Mouse (Mus musculus): ENCODE measurements around the gene Epo.

GRCm38 (mm10) chr5:137487616-137488015 lies 45.4 kb downstream of the Epo start:
- TF ChIP-seq USF1 (IDR thresholded peaks at IDR 0.05; ENCODE audit: low read depth) (no peak), MAX (IDR thresholded peaks at IDR 0.05) (no peak), CTCF (IDR thresholded peaks at IDR 0.05; ENCODE audit: control insufficient read depth, insufficient read depth, insufficient read length) (no peak), MYOG (IDR thresholded peaks at IDR 0.05; ENCODE audit: control insufficient read depth, extremely low read depth, insufficient read length) (no peak)

All from C2C12 (cell line).